Mouse (Mus musculus): ENCODE data around the gene Klk10. TPM values are rescaled to one million over a fixed set of nuclear protein-coding genes. Genes with fewer than 3 reads are reported as not detected.

Klk10 gene
- polyA plus RNA-seq, 1 experiment from 2014 or later, result not detected

DNA sequence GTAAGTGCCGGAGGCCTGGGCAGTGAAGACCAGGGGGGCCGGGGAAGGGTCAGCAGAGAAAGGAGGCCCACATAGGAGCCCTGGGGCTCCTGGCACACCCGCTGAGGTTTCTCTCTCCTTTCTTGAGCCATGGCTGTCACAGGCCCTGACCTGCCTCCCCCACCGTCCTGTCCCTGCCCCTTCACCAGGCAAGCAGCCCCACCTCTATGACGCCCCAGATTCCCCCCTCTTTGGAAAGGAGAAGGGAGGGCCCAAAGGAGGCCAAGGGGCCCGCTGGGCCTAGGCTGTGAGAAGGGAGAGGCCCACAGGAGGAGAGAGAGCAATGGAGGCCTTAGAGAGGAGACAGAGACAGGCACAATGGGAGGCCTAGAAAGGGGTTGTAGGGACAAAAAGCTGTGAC is 6.0 kb upstream of the Klk10 start:
- DNase-seq (ENCODE audit: low spot score), result no peak
- WGBS, result 46% methylated on average over 6 of the region's 6 CpGs

GRCm38 (mm10) chr7:43775311-43776057 is 5.4 kb upstream of the Klk10 start:
- Histone ChIP-seq H3K4me3 (replicated peaks; ENCODE audit: low read length) (no peak overlapping the region), H3K4me1 (replicated peaks; ENCODE audit: control insufficient read depth, insufficient read depth, low read length) (no peaks in the 10 kb centered on the region), H3K9me3 (ENCODE audit: control insufficient read depth, low read length) (no peaks in the 10 kb centered on the region), H3K27me3 (ENCODE audit: control insufficient read depth, insufficient read depth, low read length) (no peaks in the 10 kb centered on the region), H3K27ac (no peak overlapping the region), H3K4me2 (replicated peaks) (no peak overlapping the region), H3K36me3 (replicated peaks; ENCODE audit: control insufficient read depth, insufficient read depth) (no peaks in the 10 kb centered on the region), H3K9ac (no peak overlapping the region)
- DNase-seq (ENCODE audit: low spot score), result no peak
- 51% methylated on average over 7 of the region's 7 CpGs for WGBS
- no peak; the same call in 1 of the 2 replicates for ATAC-seq (ENCODE audit: low FRiP score)

More for the DNA sequence above, 6.0 kb upstream of the Klk10 start:
- Histone ChIP-seq H3K36me3 (replicated peaks; ENCODE audit: control insufficient read depth, insufficient read depth) (no peaks in the 10 kb centered on the region), H3K27ac (no peak overlapping the region), H3K4me3 (replicated peaks; ENCODE audit: low read length) (no peak overlapping the region), H3K4me1 (replicated peaks; ENCODE audit: control insufficient read depth, insufficient read depth, low read length) (no peaks in the 10 kb centered on the region), H3K27me3 (ENCODE audit: control insufficient read depth, insufficient read depth, low read length) (no peaks in the 10 kb centered on the region), H3K9me3 (ENCODE audit: control insufficient read depth, low read length) (no peaks in the 10 kb centered on the region), H3K4me2 (replicated peaks) (no peak overlapping the region), H3K9ac (no peak overlapping the region)
- ATAC-seq (ENCODE audit: low FRiP score), result no peak

GRCm38 (mm10) chr7:43776506-43776905 is 4.3 kb upstream of the Klk10 start:
- Histone ChIP-seq H3K4me2 (replicated peaks) (no peak overlapping the region), H3K27ac (no peak overlapping the region), H3K27me3 (ENCODE audit: control insufficient read depth, insufficient read depth, low read length) (no peaks in the 10 kb centered on the region), H3K9ac (no peak overlapping the region), H3K36me3 (replicated peaks; ENCODE audit: control insufficient read depth, insufficient read depth) (no peaks in the 10 kb centered on the region), H3K4me1 (replicated peaks; ENCODE audit: control insufficient read depth, insufficient read depth, low read length) (no peaks in the 10 kb centered on the region), H3K4me3 (replicated peaks; ENCODE audit: low read length) (no peak overlapping the region), H3K9me3 (ENCODE audit: control insufficient read depth, low read length) (no peaks in the 10 kb centered on the region)
- WGBS, result 94% methylated on average over 5 of the region's 5 CpGs
- DNase-seq (ENCODE audit: low spot score) (no peak), ATAC-seq (ENCODE audit: low FRiP score) (no peak)

DNA sequence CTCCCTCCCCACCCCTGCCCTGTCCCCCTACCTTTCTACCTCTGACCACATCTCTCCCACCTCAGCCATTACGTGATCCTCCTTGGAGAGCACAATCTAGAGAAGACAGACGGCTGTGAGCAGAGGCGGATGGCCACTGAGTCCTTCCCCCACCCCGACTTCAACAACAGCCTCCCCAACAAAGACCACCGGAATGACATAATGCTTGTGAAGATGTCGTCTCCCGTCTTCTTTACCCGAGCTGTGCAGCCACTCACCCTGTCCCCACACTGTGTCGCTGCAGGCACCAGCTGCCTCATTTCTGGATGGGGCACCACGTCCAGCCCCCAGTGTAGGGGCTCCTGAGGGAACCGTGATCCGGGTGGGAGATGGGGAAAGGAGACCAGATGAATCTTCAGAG is 3.4 kb upstream of the Klk10 start:
- H3K27ac ChIP-seq, result no peak overlapping the region
- no peaks in the 10 kb centered on the region for H3K9me3 ChIP-seq (ENCODE audit: control insufficient read depth, low read length)
- H3K4me2 ChIP-seq (replicated peaks), result no peak overlapping the region
- H3K36me3 ChIP-seq (replicated peaks; ENCODE audit: control insufficient read depth, insufficient read depth), result no peaks in the 10 kb centered on the region
- ATAC-seq (ENCODE audit: low FRiP score) (no peak), DNase-seq (ENCODE audit: low spot score) (no peak)
- H3K4me3 ChIP-seq (replicated peaks; ENCODE audit: low read length), result no peak overlapping the region
- no peaks in the 10 kb centered on the region for H3K27me3 ChIP-seq (ENCODE audit: control insufficient read depth, insufficient read depth, low read length)
- H3K9ac ChIP-seq, result no peak overlapping the region
- 90% methylated on average over 12 of the region's 12 CpGs for WGBS
- no peaks in the 10 kb centered on the region for H3K4me1 ChIP-seq (replicated peaks; ENCODE audit: control insufficient read depth, insufficient read depth, low read length)

- H3K4me1 ChIP-seq (replicated peaks; ENCODE audit: control insufficient read depth, insufficient read depth, low read length), result no peaks in the 10 kb centered on the region
- DNase-seq (ENCODE audit: low spot score), result no peak
- no peak overlapping the region for H3K4me2 ChIP-seq (replicated peaks)
- H3K27ac ChIP-seq, result no peak overlapping the region
- H3K9ac ChIP-seq, result no peak overlapping the region
- H3K27me3 ChIP-seq (ENCODE audit: control insufficient read depth, insufficient read depth, low read length), result 0 out of 2 replicates have a peak, but pooled peaks cover 5% of the 10 kb centered on the region
- no peaks in the 10 kb centered on the region for H3K9me3 ChIP-seq (ENCODE audit: control insufficient read depth, low read length)
- no peak for ATAC-seq (ENCODE audit: low FRiP score)
- whole genome bisulfite sequencing, result 92% methylated on average over 10 of the region's 10 CpGs
- no peaks in the 10 kb centered on the region for H3K36me3 ChIP-seq (replicated peaks; ENCODE audit: control insufficient read depth, insufficient read depth)
- no peak overlapping the region for H3K4me3 ChIP-seq (replicated peaks; ENCODE audit: low read length)
Observed at GRCm38 (mm10) chr7:43778176-43778970, 2.5 kb upstream of the Klk10 start.

DNA sequence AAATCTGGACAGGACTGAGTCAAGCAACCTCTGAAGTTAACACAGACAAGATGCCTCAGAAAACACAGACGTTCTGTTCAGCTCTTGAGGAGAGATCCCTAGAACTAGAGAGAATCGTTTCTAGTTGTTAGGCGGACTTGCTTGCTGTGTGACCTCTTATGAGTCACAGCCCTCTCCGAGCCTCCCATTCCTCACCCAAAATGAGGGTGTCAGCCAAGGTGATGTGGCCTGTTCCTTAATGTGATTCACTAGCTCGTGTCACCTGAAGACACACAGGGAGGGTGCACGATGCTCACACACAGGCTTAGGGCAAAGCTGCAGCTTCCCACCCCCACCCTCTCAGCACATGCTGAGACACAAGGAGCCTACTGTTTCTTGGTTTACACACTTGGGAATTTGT is 594 bp upstream of the Klk10 start:
- H3K27me3 ChIP-seq (ENCODE audit: control insufficient read depth, insufficient read depth, low read length), result 0 out of 2 replicates have a peak, but pooled peaks cover 9% of the 10 kb centered on the region
- no peak overlapping the region for H3K9ac ChIP-seq
- no peak for DNase-seq (ENCODE audit: low spot score)
- H3K4me3 ChIP-seq (replicated peaks; ENCODE audit: low read length), result no peak overlapping the region
- no peaks in the 10 kb centered on the region for H3K36me3 ChIP-seq (replicated peaks; ENCODE audit: control insufficient read depth, insufficient read depth)
- H3K9me3 ChIP-seq (ENCODE audit: control insufficient read depth, low read length), result no peaks in the 10 kb centered on the region
- no peaks in the 10 kb centered on the region for H3K4me1 ChIP-seq (replicated peaks; ENCODE audit: control insufficient read depth, insufficient read depth, low read length)
- H3K27ac ChIP-seq, result no peak overlapping the region
- WGBS, result 78% methylated on average over 6 of the region's 6 CpGs
- ATAC-seq (ENCODE audit: low FRiP score), result no peak
- H3K4me2 ChIP-seq (replicated peaks), result no peak overlapping the region

DNA sequence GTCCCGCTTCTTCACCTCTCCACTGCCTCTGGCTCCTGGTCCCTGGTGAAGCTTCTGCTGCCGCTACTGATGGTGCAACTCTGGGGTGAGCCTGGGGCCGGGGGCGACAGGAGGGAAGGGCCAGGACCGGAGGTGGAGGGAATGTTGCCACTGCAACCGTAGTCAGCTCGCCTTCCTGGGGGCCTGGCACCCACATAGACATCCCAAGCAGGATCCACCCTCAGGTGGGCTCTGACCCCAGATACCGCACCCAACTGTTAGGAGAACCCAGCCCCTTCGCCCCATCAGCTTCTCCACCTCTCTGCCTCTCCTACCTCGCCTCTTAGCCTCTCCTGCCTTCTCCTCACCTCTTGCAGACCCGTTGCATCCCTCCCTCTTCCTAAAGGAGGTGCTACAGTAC is 706 bp downstream of the Klk10 start:
- Histone ChIP-seq H3K4me3 (replicated peaks; ENCODE audit: low read length) (no peak overlapping the region), H3K4me1 (replicated peaks; ENCODE audit: control insufficient read depth, insufficient read depth, low read length) (no peaks in the 10 kb centered on the region), H3K27ac (no peak overlapping the region), H3K9ac (no peak overlapping the region), H3K9me3 (ENCODE audit: control insufficient read depth, low read length) (no peaks in the 10 kb centered on the region), H3K4me2 (replicated peaks) (no peak overlapping the region), H3K27me3 (ENCODE audit: control insufficient read depth, insufficient read depth, low read length) (0 out of 2 replicates have a peak, but pooled peaks cover 9% of the 10 kb centered on the region), H3K36me3 (replicated peaks; ENCODE audit: control insufficient read depth, insufficient read depth) (no peaks in the 10 kb centered on the region)
- no peak for DNase-seq (ENCODE audit: low spot score)
- WGBS, result 94% methylated on average over 11 of the region's 11 CpGs
- ATAC-seq (ENCODE audit: low FRiP score), result no peak

DNA sequence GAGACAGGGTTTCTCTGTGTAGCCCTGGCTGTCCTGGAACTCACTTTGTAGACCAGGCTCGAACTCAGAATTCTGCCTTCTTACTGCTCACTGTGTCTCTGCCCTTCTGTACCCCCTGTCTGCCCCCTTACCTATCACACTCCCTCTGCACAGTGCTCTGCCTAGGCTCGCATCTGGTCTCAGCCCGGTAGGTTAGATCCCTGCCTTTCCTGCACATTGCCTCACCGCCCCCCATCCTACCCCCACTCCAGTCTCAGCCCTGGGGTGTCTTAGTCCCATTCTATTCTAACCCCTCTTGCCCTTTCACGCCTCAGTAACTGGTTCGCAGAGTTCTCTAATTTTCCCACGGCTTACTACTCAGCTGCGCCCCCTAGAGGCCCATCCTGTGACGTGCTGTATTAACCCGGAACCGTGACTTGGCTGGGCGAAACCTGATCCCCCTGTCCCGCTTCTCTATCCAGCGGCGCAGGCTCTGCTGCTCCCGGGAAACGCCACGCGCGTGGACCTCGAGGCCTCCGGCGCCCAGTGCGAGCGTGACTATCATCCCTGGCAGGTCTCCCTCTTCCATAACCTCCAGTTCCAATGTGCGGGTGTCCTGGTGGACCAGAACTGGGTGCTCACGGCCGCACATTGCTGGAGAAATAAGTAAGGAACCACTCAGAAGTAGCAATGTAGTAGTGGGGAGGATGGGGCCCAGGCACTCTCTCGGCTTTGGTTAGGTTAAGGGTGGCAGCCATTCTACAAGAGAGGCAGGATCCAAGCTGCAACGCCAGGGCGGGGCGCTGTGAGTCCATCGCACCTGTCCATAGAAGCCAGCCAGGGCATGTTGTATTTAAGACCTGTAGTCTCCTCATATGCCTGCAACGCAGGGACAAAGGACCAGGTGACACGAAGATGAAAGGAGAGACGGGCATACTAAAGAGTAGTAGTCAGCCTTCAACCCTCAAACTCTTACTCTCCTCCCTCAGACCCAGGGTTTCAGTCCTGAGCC is 1.7 kb downstream of the Klk10 start:
- Histone ChIP-seq H3K4me2 (replicated peaks) (peak overlapping the region; percentile 57), H3K4me1 (replicated peaks; ENCODE audit: control insufficient read depth, insufficient read depth, low read length) (no peaks in the 10 kb centered on the region), H3K36me3 (replicated peaks; ENCODE audit: control insufficient read depth, insufficient read depth) (no peaks in the 10 kb centered on the region), H3K9me3 (ENCODE audit: control insufficient read depth, low read length) (no peaks in the 10 kb centered on the region), H3K27ac (no peak overlapping the region), H3K27me3 (ENCODE audit: control insufficient read depth, insufficient read depth, low read length) (0 out of 2 replicates have a peak, but pooled peaks cover 9% of the 10 kb centered on the region), H3K4me3 (replicated peaks; ENCODE audit: low read length) (peak overlapping the region; percentile 19), H3K9ac (peak overlapping the region; percentile 50)
- WGBS, result 11% methylated on average over 36 of the region's 36 CpGs
- ATAC-seq (ENCODE audit: low FRiP score) (peak; percentile 72), DNase-seq (ENCODE audit: low spot score) (peak; percentile 88)

Measured in hindbrain, embryonic 14.5 days (tissue).